Mouse (Mus musculus) hindlimb bud, embryonic 11.5 days (tissue): ENCODE data around the gene Rsrp1.
A peak's percentile ranks its signal among the peaks of the same experiment; 100 is the strongest.

Experiments used
- DNase-seq: peaks from one replicate; pipeline ENCODE4 v3.0.0-alpha.2; 2012; ENCODE audit warnings: low read depth, low spot score; ENCODE audit errors: extremely low spot score

Gene Rsrp1

GRCm38 (mm10) chr4:134963021-134963776 lies 39.8 kb downstream of the Rsrp1 start:
- DNase-seq, result peak; percentile 71

GRCm38 (mm10) chr4:134967887-134968604 lies 44.7 kb downstream of the Rsrp1 start:
- DNase-seq, result no peak

- no peak for DNase-seq
Observed at GRCm38 (mm10) chr4:134968605-134968976, 45.2 kb downstream of the Rsrp1 start.

GRCm38 (mm10) chr4:134975261-134975928 lies 52.0 kb downstream of the Rsrp1 start:
- no peak for DNase-seq

- no peak for DNase-seq
Observed at GRCm38 (mm10) chr4:134975929-134976308, 52.5 kb downstream of the Rsrp1 start.
